Mouse (Mus musculus) 416B (cell line): ENCODE data around the gene Apon.
"Not testable (repeated sequence)": the region's sequence is repeated elsewhere in the genome, so short reads cannot be mapped to it uniquely, and the experiment has no call there.

Experiments
- DNase-seq: peaks from one replicate; pipeline ENCODE4 v3.0.0; 2011; ENCODE audit warnings: low read depth

Gene Apon

DNA sequence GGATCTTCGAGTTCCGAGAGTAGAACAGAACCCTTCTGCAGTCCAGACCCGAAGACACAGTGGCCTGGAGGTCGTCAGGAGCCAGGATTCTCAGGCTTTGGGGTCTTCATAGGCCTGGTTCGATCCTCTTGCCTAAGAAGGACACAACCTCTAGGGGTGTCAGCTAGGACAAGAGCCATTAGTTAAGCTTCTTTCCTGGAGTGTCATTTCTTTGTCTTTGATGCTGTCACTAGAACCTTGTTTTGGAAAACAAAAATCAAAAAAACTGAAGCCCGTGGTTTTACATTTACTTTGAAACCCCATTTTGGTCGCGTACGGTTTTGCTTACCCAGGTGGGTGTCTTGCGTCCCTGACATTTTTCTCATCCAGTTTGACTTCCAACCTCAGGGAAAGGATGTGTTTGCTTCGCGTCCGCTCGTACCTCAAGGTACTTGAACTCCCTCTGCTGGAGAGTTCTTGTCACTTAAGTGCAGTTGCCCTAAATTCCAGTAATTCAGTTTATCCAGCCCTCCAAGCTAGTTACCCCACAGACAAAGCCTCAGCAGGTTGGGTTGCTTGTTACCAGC lies 21.4 kb upstream of the Apon start:
- peak; percentile 94 for DNase-seq

DNA sequence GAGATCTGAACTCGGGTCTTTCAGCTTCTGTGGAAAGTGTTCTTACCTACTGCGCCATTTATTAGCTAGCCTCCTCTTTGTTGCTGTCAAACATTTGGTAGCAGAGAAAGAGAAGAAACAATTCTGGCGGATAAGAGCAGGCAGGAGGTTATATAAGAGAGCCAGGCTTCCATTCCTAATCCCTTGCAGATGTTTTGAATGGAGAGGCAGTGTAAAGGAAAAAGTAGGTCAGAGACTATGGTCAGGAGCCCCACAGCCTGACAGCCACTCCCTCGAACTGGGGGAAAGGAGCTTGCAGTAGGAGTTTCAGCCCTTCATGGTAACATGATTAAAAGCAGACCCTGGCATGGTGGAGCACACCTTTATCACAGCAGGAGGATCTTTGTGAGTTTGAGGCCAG lies 17.6 kb upstream of the Apon start:
- no peak for DNase-seq

DNA sequence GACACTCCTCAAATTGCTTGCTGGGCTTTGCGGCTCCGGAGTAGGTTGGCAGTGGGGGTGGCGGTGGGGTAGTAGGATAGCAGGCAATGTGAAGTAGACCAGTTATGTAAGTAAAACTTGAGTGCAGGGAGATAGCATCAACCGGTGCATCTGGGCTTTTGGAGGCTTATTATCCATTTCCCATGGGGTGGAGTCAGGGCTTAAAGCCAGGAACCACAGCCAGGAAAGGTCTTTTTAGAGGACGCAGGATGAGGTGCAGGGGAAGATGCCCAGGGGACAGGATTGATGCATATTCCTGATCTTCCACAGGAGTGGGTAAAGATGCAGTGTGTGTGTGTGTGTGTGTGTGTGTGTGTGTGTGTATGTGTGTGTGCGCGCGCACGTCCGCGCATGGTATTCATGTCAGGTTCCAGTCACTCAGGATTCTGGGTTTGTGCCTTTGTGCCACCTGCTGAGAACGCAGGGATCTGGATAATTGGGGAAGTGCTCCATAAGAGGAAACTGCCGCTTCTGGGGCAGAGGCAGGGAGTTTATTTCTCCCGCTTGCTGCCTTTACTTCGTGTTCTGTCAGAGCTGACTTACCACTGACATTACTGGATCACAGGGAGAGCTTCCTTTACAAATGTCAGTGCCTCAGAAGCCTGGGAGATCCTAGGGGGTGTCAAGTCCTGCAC lies 16.0 kb upstream of the Apon start:
- DNase-seq, result peak; percentile 33

DNA sequence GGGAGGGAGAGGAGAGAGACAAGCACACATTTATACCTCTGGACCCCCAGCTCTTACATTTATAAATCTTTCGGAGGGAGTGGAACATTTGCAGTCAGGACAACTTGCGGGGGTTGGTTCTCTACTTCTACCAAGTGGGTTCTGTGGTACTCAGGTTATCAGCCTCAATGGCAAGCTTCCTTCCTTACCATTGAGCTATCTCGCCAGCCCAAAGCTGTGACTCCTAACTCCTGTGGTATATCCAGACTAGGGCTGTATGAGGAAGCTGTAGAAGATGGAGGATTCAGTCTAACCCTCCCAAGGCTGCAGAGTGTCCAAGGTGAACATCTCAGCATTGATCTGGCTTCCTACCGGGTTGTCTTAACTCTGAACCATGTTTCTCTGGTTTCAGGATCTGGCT lies 14.8 kb upstream of the Apon start:
- peak; percentile 24 for DNase-seq

DNA sequence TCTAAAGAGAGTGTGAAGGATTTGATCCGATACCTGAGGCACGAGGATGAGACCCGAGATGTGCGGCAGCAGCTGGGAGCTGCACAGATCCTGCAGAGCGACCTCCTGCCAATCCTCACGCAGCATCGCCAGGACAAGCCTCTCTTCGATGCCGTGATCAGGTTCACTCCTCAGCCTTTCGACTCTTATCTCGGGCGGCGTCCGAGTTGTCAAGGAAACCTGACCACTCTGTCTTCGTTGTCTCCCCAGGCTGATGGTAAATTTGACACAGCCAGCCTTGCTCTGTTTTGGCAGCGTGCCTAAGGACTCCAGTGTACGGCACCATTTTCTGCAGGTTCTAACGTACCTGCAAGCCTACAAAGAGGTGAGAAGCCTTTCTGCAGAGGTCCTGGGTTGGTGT lies 13.8 kb upstream of the Apon start:
- no peak for DNase-seq

DNA sequence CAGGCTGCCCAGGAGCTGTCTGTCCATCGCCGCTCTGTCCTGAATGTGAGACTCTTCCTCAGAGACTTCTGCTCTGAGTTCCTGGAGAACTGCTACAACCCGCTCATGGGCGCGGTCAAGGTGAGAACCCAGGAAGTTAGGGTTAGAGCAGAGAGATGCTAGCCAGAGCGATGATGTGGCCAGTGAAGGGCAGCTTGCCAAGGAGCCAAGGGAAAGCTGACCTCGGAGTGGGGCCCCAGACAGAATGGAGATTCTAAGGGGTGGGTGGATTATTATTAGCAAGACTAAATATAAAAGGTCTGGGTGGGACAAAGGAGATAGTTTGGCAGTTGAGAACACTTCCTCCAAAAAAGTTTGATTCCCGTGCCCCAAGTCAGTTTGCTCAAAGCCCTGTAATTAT lies 10.6 kb upstream of the Apon start:
- DNase-seq, result no peak

DNA sequence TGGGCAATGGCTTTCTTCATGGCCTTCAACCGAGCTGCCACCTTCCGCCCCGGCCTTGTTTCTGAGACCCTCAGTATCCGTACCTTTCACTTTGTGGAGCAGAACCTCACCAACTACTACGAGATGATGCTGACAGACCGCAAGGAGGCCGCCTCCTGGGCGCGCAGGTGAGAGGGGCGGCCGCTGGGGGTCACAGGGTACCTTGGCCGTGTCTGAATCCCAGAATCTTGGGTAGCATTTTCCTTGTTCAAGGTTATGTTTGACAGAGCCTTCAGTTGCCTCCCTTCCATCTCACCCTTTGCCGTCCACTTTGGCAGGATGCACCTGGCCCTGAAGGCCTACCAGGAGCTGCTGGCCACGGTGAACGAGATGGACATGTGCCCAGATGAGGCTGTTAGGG lies 9.8 kb upstream of the Apon start:
- no peak for DNase-seq

DNA sequence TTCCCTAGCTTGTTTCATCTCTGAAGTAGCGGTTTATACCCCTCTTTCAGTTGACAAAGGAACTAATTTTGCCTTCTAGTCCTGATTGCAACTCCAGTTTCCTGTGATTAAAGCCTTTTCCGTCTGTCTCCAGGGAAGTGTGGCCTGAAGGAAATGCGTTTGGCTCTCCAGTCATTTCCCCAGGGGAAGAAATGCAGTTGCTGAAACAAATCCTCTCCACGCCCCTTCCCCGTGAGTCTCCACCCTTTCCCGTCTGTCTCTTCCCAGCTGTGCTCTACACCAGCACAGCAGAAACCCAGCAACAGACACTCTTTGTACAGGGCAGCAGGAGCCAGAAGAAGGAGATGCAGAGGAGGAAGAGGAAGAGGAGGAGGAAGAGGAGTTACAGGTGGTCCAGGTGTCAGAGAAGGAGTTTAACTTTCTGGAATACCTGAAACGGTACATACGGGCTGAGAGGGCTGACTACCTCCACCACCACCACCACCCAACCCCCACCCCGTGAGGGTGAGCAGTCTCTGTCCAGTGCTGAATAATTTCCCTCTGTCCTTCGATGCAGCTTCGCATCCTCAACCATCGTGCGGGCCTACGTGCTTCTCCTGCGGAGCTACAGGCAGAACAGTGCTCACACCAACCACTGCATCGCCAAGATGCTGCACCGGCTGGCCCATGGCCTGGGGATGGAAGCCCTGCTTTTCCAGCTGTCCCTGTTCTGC lies 6.7 kb upstream of the Apon start:
- no peak for DNase-seq

DNA sequence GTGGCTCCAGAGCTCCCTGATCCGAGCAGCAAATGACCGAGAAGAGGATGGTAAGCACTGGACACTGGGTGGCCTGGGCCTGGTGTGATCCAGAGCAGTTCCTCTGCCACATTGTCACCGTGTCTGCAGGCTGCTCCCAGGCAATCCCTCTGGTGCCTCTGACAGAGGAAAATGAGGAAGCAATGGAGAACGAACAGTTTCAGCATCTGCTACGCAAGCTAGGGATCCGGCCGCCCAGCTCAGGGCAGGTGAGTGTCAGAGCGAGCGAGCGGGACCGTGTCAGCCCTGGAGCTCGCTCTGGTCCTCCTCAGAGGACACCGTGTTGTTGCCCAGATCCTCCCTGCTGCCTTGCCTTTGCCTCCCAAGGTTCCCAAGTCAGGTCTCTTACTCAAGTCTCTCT lies 3.3 kb upstream of the Apon start:
- no peak for DNase-seq

DNA sequence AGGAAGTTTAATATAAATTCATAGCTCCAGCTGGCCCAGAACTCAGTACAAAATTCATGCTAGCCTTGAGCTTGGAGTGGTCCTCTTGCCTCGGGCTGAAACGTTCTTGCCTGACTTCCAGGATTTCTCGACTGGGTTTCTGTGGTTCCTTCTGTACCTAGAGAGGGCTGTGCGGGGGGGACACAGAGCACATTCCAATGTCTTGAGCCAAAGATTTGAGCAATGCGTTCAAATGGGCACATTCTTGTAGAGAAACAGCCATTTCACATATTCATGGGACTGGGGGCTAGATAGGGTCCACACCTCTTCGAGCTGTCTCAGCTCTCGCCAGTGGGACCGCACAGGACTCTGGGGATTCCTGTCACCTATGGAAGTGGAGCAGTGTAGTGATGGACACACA lies 2.0 kb downstream of the Apon start:
- no peak for DNase-seq

DNA sequence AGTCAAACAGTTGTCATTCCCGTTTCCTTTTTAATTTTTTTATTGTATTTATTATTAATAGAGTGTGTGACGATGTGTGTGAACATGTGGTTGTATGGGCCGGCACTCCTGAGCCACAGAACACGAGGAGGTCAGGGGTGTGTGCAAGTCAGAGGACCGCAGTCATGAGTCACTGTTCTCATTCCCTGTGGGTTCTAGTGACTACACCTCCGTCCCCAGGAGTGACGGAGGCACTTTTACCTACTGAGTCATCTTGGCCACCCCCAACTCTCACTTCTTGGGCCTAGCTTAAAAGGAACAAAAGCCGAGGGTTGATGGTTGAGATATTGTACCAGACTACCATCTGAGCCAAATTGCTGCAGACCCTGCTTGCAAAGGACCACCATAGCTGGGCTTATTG lies 2.4 kb downstream of the Apon start:
- peak; percentile 90 for DNase-seq

DNA sequence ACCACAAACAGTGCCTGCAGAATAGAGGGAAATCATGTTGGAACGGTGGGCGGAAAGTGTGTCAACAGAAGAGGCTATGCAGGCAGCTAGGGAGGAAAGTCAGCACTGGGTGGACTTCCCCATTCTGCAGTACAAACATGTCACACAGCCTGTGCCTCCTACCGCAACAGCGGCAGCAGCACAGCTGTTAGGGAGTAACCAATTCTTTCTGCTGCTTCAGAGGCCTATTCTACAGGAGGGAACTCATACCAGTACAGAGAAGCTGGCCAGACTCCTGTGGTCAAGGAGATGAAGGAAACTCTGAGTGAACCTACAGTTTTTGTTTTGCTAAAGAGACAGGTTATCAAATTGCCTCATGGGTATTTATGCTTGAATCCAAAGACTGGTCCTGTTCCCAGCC lies 5.1 kb downstream of the Apon start:
- peak; percentile 74 for DNase-seq

DNA sequence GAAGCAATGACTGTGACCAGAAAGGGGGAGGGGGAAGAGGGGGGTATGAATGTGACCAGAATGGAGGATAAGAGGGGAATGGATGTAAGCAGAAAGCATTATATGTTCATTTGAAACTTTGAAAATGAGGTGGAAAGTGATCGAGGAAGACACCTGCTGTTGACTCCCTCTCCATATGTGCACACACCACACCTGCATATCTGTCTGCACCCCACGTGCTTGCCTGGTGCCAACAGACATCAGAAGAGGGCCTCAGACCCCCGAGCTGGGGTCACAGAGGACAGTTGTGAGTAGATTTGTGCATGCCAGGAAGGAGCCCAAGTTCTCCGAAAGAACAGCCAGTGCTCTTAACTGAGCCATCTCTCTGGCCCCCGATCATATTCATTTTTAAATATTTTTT lies 6.0 kb downstream of the Apon start:
- no peak for DNase-seq

DNA sequence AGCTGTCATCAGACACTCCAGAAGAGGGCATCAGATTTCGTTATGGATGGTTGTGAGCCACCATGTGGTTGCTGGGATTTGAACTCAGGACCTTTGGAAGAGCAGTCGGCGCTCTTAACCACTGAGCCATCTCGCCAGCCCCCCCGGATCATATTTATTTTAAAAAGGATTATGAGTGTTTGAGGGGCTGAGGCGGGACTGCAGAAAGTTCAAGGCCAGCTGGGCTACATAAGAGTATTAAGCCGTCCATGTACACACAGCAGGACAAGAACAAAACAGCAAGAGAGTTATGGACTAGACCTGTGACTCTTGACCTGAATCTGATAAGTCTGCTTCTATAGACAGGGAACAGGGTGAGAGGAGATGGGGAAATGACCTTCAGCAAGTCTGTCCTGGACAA lies 6.5 kb downstream of the Apon start:
- not testable (repeated sequence) for DNase-seq

DNA sequence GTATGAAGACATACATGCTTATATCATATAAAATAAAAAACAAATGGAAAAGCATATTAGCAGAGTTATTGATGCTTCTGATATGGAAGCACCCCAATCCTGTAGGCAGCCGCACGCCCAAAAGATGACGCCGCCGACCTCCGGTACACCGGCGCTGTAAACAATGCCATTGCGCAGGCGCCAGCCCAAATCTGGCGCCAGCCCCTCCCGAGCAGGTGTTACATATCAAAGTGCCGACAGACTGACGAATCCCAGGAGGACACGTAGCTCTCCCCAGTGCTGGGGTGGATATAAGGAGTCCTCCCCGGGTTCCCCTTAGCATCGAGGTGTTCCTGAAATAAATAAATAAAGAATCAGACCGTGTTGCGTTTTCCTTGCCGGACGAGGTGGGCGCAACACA lies 8.4 kb downstream of the Apon start:
- no peak for DNase-seq

DNA sequence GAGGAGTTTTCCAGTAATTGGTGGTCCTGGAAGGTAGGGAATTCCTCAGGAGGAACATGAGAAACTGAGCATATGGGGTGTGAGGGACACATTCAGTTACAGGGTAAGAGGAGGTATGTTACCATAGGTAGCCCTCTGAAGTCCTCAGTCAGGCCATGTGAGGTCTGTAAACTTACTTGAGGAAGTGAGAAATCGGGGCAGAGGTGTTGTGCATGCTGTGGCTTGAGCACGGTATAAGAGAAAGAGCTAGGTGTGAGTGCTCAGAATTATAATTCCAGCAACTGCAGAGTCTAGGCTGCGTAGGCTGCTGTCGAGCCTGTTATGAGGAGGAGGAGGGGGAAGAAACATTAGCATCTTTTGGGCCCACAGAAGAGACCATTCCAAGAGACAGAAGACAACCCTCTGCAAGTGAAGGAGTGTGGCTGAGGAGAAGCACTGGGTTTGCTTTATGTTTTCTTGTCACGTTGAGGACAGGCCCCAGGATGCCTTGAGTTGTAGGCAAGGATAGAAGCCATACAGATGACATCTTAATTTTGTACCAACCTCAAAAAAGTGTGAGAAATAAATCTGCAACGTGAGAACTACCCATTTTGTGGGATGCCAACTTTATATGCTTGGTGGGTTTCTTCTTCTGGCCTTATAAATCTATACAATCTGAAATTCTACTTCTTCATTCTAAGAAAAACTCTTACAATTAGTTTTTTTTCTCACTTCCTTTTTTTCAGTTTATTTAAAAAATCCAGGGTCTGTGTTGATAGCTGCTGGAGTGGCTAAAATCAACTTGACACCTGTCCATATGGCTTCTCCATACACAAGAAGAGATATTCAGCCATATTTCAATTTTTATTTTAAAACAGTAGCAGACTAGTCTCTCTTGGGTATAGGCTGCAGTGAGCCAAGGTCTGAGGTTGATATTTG lies 9.8 kb downstream of the Apon start:
- no peak for DNase-seq

DNA sequence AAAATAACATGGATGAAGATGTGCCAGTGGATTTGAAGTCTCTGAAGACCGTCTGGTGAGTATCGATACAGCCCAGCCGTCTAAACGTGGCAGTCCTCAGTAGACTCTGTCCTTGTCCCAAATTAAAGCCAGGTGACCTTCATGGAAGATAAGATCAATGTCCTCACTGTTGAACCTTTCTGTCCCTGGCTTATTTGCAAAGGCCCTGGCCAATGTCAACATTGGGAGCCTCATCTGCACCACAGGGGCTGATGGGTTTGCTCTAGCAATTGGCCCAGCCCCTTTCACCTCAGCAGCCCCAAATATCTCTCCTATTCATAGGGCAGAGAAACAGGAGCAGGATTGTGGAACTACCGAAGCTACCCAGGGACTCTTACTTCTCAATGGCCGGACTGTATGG lies 14.5 kb downstream of the Apon start, which contains the start of gene Apof:
Apof (plus strand) TSS at position 301 of the 400 bp plus-strand sequence.
- DNase-seq, result no peak

DNA sequence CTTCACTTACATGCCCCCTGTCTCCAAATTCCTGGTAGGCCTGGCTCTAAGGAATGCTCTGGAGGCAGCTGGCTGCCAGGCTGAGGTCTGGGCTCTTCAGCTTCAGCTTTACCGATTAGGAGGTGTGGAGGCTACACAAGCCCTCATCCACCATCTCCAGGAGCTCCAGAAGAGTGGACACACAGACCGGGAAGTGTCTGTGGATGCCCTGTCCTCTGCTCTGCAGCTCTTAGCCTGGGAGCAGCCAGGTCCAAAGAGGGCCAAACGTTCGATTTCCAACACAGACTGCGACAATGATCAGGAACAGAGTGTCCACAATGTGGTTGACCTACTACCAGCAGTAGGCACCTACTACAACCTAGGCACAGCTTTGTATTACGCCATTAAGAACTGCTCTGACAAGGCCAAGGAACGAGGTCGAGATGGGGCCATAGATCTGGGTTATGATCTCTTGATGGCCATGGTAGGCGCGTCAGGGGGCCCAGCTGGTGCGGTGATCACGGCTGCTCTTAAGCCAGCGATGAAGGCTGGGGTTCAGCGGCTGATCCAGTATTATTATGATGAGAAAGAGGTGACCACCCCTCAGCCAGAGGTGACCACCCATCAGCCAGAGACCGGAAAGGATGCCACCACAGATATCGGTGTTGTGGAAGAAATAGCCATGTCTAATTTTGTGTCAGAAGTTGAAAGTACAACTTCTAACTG lies 15.5 kb downstream of the Apon start:
- no peak for DNase-seq

DNA sequence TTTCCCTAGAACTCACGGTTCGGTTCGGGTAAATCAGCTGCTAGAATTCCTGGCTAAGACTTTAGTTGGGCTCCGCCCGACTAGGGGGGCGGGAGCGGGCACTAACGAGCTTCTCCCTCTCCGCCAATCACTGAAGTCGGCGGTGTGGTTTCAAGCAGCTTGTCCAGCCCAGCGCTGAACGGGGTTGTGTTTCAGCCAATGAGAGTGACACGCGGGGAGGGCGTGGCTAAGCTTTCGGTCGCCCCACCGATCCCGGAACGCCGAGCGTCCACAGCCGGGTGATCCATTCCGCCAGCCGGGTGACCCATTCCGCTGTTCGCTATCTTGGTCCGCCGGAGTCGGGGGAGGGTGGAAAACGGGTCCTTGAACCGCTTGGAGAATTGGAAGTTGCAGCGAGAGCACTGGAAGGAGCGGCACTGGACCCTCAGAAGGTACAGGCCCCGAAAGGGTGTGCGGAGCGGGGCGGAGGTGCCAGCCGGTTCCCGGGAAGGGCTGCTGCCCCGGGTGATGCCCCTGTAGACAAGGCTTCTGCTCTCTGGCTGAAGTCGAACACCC lies 16.5 kb downstream of the Apon start, which contains the start of gene Stat2:
Stat2 (plus strand) TSS at position 273 of the 555 bp plus-strand sequence.
- peak; percentile 99 for DNase-seq

DNA sequence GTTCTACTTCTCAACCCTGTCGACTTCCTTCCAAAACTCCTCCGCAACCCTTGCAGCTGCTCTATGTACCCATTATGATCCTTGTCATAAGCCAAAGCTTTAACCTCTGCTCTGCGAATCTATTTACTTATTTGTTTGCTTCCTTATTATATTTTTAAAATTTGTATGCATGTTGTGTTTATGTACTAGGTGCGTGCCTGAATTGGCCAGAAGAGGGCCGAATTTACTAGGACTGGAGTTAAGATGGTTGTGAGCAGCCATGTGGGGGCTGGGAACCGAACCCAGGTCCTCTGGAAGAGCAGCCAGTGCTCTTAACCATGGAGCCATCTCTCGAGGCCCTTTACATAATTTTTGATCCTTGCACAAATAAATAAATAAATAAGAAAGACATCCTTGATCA lies 17.0 kb downstream of the Apon start:
- DNase-seq, result peak; percentile 64

DNA sequence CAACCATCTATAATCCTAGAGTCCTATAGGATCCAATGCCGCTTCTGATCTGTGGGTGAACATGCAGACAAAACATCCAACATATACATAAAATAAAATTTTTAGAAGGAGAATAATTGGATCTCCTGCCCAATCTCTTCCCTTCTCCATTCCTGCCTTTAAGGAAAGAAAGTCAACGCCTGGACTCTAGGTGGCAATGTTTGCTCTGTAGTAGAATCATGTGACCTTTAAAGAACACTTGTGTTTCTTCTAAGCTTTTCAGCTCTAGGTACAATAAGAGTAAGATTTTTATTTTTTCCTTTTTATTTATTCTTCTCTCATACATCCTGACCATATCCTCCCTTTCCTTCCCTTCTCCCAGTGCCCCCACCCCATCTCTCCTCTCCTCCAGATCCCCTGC lies 18.0 kb downstream of the Apon start:
- DNase-seq, result peak; percentile 59
